Mouse (Mus musculus): ENCODE measurements around the gene Lelp1. TPM values are rescaled to one million over a fixed set of nuclear protein-coding genes. Genes with fewer than 3 reads are reported as not detected.

The Lelp1 gene
- polyA plus RNA-seq (2014; fragmentation: Nextera tagmentation; extraction: Ambion mirVana), result not detected in 2 replicates

- no peak for DNase-seq (ENCODE audit: low spot score)
Measured at GRCm38 (mm10) chr3:92142644-92143043, at the start of gene Lelp1. Gene Lelp1 (minus strand): TSS chr3:92142744.

GRCm38 (mm10) chr3:92176880-92177279, 34.3 kb upstream of the Lelp1 start:
- ATAC-seq (ENCODE audit: low FRiP score) (no peak), DNase-seq (ENCODE audit: low spot score) (no peak)
- H3K9ac ChIP-seq (ENCODE audit: low read depth, low read length), result no peak overlapping the region
- no peaks in the 10 kb centered on the region for H3K27me3 ChIP-seq (ENCODE audit: control insufficient read depth, insufficient read depth, low read length)
- no peaks in the 10 kb centered on the region for H3K4me1 ChIP-seq (replicated peaks; ENCODE audit: control insufficient read depth, insufficient read depth, low read length)
- no peaks in the 10 kb centered on the region for H3K36me3 ChIP-seq (ENCODE audit: control insufficient read depth, insufficient read depth, low read length)
- no peaks in the 10 kb centered on the region for H3K9me3 ChIP-seq (ENCODE audit: control insufficient read depth, low read length)
- 86% methylated on average over 1 of the region's 1 CpGs for WGBS
- no peak overlapping the region for H3K4me3 ChIP-seq (ENCODE audit: low read depth, low read length)
- H3K4me2 ChIP-seq (replicated peaks; ENCODE audit: low read depth, low read length), result no peak overlapping the region
- no peak overlapping the region for H3K27ac ChIP-seq (ENCODE audit: low read depth, low read length)

More at GRCm38 (mm10) chr3:92142644-92143043, at the start of gene Lelp1:
- 100% methylated on average over 1 of the region's 1 CpGs for WGBS
- Histone ChIP-seq H3K4me1 (replicated peaks; ENCODE audit: control insufficient read depth, insufficient read depth, low read length) (no peaks in the 10 kb centered on the region), H3K9ac (ENCODE audit: low read depth, low read length) (no peak within 1 kb of the TSS), H3K9me3 (ENCODE audit: control insufficient read depth, low read length) (no peaks in the 10 kb centered on the region), H3K4me2 (replicated peaks; ENCODE audit: low read depth, low read length) (no peak within 1 kb of the TSS), H3K27me3 (ENCODE audit: control insufficient read depth, insufficient read depth, low read length) (no peaks in the 10 kb centered on the region), H3K36me3 (ENCODE audit: control insufficient read depth, insufficient read depth, low read length) (no peaks in the 10 kb centered on the region), H3K27ac (ENCODE audit: low read depth, low read length) (no peak within 1 kb of the TSS), H3K4me3 (ENCODE audit: low read depth, low read length) (no peak within 1 kb of the TSS)
- no peak for ATAC-seq (ENCODE audit: low FRiP score)

GRCm38 (mm10) chr3:92169847-92170246, 27.3 kb upstream of the Lelp1 start:
- no peaks in the 10 kb centered on the region for H3K36me3 ChIP-seq (ENCODE audit: control insufficient read depth, insufficient read depth, low read length)
- no peak overlapping the region for H3K9ac ChIP-seq (ENCODE audit: low read depth, low read length)
- ATAC-seq (ENCODE audit: low FRiP score), result no peak
- no peaks in the 10 kb centered on the region for H3K9me3 ChIP-seq (ENCODE audit: control insufficient read depth, low read length)
- no peak overlapping the region for H3K4me3 ChIP-seq (ENCODE audit: low read depth, low read length)
- H3K4me1 ChIP-seq (replicated peaks; ENCODE audit: control insufficient read depth, insufficient read depth, low read length), result no peaks in the 10 kb centered on the region
- H3K27me3 ChIP-seq (ENCODE audit: control insufficient read depth, insufficient read depth, low read length), result no peaks in the 10 kb centered on the region
- no peak overlapping the region for H3K27ac ChIP-seq (ENCODE audit: low read depth, low read length)
- WGBS, result 86% methylated on average over 3 of the region's 3 CpGs
- no peak overlapping the region for H3K4me2 ChIP-seq (replicated peaks; ENCODE audit: low read depth, low read length)
- no peak for DNase-seq (ENCODE audit: low spot score)

- H3K27ac ChIP-seq (ENCODE audit: low read depth, low read length), result no peak overlapping the region
- no peak overlapping the region for H3K4me3 ChIP-seq (ENCODE audit: low read depth, low read length)
- no peaks in the 10 kb centered on the region for H3K27me3 ChIP-seq (ENCODE audit: control insufficient read depth, insufficient read depth, low read length)
- H3K4me2 ChIP-seq (replicated peaks; ENCODE audit: low read depth, low read length), result no peak overlapping the region
- no peak for ATAC-seq (ENCODE audit: low FRiP score)
- peak; percentile 78 for DNase-seq (ENCODE audit: low spot score)
- no peak overlapping the region for H3K9ac ChIP-seq (ENCODE audit: low read depth, low read length)
- no peaks in the 10 kb centered on the region for H3K36me3 ChIP-seq (ENCODE audit: control insufficient read depth, insufficient read depth, low read length)
- no peaks in the 10 kb centered on the region for H3K9me3 ChIP-seq (ENCODE audit: control insufficient read depth, low read length)
- no peaks in the 10 kb centered on the region for H3K4me1 ChIP-seq (replicated peaks; ENCODE audit: control insufficient read depth, insufficient read depth, low read length)
Measured at GRCm38 (mm10) chr3:92153322-92153721, 10.8 kb upstream of the Lelp1 start.

GRCm38 (mm10) chr3:92150631-92151277, 8.2 kb upstream of the Lelp1 start:
- no peak overlapping the region for H3K4me2 ChIP-seq (replicated peaks; ENCODE audit: low read depth, low read length)
- DNase-seq (ENCODE audit: low spot score) (peak; percentile 80), ATAC-seq (ENCODE audit: low FRiP score) (peak; percentile 93)
- 27% methylated on average over 8 of the region's 8 CpGs for WGBS
- H3K9me3 ChIP-seq (ENCODE audit: control insufficient read depth, low read length), result no peaks in the 10 kb centered on the region
- H3K9ac ChIP-seq (ENCODE audit: low read depth, low read length), result no peak overlapping the region
- no peaks in the 10 kb centered on the region for H3K27me3 ChIP-seq (ENCODE audit: control insufficient read depth, insufficient read depth, low read length)
- H3K4me1 ChIP-seq (replicated peaks; ENCODE audit: control insufficient read depth, insufficient read depth, low read length), result no peaks in the 10 kb centered on the region
- H3K27ac ChIP-seq (ENCODE audit: low read depth, low read length), result no peak overlapping the region
- no peaks in the 10 kb centered on the region for H3K36me3 ChIP-seq (ENCODE audit: control insufficient read depth, insufficient read depth, low read length)
- no peak overlapping the region for H3K4me3 ChIP-seq (ENCODE audit: low read depth, low read length)

- no peaks in the 10 kb centered on the region for H3K27me3 ChIP-seq (ENCODE audit: control insufficient read depth, insufficient read depth, low read length)
- no peaks in the 10 kb centered on the region for H3K4me1 ChIP-seq (replicated peaks; ENCODE audit: control insufficient read depth, insufficient read depth, low read length)
- H3K9me3 ChIP-seq (ENCODE audit: control insufficient read depth, low read length), result no peaks in the 10 kb centered on the region
- no peak overlapping the region for H3K27ac ChIP-seq (ENCODE audit: low read depth, low read length)
- H3K36me3 ChIP-seq (ENCODE audit: control insufficient read depth, insufficient read depth, low read length), result no peaks in the 10 kb centered on the region
- no peak overlapping the region for H3K4me3 ChIP-seq (ENCODE audit: low read depth, low read length)
- ATAC-seq (ENCODE audit: low FRiP score) (no peak), DNase-seq (ENCODE audit: low spot score) (no peak)
- no peak overlapping the region for H3K9ac ChIP-seq (ENCODE audit: low read depth, low read length)
- 79% methylated on average over 5 of the region's 5 CpGs for WGBS
- H3K4me2 ChIP-seq (replicated peaks; ENCODE audit: low read depth, low read length), result no peak overlapping the region
Measured at GRCm38 (mm10) chr3:92147913-92148312, 5.4 kb upstream of the Lelp1 start.

- H3K4me3 ChIP-seq (ENCODE audit: low read depth, low read length), result no peak overlapping the region
- no peaks in the 10 kb centered on the region for H3K36me3 ChIP-seq (ENCODE audit: control insufficient read depth, insufficient read depth, low read length)
- no peaks in the 10 kb centered on the region for H3K9me3 ChIP-seq (ENCODE audit: control insufficient read depth, low read length)
- no peak for DNase-seq (ENCODE audit: low spot score)
- no peaks in the 10 kb centered on the region for H3K4me1 ChIP-seq (replicated peaks; ENCODE audit: control insufficient read depth, insufficient read depth, low read length)
- H3K4me2 ChIP-seq (replicated peaks; ENCODE audit: low read depth, low read length), result no peak overlapping the region
- H3K27me3 ChIP-seq (ENCODE audit: control insufficient read depth, insufficient read depth, low read length), result no peaks in the 10 kb centered on the region
- ATAC-seq (ENCODE audit: low FRiP score), result no peak
- H3K9ac ChIP-seq (ENCODE audit: low read depth, low read length), result no peak overlapping the region
- 44% methylated on average over 2 of the region's 2 CpGs for WGBS
- no peak overlapping the region for H3K27ac ChIP-seq (ENCODE audit: low read depth, low read length)
Measured at GRCm38 (mm10) chr3:92147420-92147819, 4.9 kb upstream of the Lelp1 start.

- Histone ChIP-seq H3K9me3 (ENCODE audit: control insufficient read depth, low read length) (no peaks in the 10 kb centered on the region), H3K4me2 (replicated peaks; ENCODE audit: low read depth, low read length) (no peak within 1 kb of the TSS), H3K4me3 (ENCODE audit: low read depth, low read length) (no peak within 1 kb of the TSS), H3K27me3 (ENCODE audit: control insufficient read depth, insufficient read depth, low read length) (no peaks in the 10 kb centered on the region), H3K9ac (ENCODE audit: low read depth, low read length) (no peak within 1 kb of the TSS), H3K27ac (ENCODE audit: low read depth, low read length) (no peak within 1 kb of the TSS), H3K36me3 (ENCODE audit: control insufficient read depth, insufficient read depth, low read length) (no peaks in the 10 kb centered on the region), H3K4me1 (replicated peaks; ENCODE audit: control insufficient read depth, insufficient read depth, low read length) (no peaks in the 10 kb centered on the region)
- ATAC-seq (ENCODE audit: low FRiP score) (no peak), DNase-seq (ENCODE audit: low spot score) (no peak)
- 89% methylated on average over 5 of the region's 5 CpGs for WGBS
Measured at GRCm38 (mm10) chr3:92123847-92124246, 18.7 kb downstream of the Lelp1 start, which contains the start of gene Prr9. Gene Prr9 (minus strand): TSS chr3:92123947.

- Histone ChIP-seq H3K27ac (ENCODE audit: low read depth, low read length) (no peak overlapping the region), H3K4me1 (replicated peaks; ENCODE audit: control insufficient read depth, insufficient read depth, low read length) (no peaks in the 10 kb centered on the region), H3K36me3 (ENCODE audit: control insufficient read depth, insufficient read depth, low read length) (no peaks in the 10 kb centered on the region), H3K4me3 (ENCODE audit: low read depth, low read length) (no peak overlapping the region), H3K9ac (ENCODE audit: low read depth, low read length) (no peak overlapping the region), H3K27me3 (ENCODE audit: control insufficient read depth, insufficient read depth, low read length) (no peaks in the 10 kb centered on the region), H3K9me3 (ENCODE audit: control insufficient read depth, low read length) (no peaks in the 10 kb centered on the region), H3K4me2 (replicated peaks; ENCODE audit: low read depth, low read length) (no peak overlapping the region)
- ATAC-seq (ENCODE audit: low FRiP score) (no peak), DNase-seq (ENCODE audit: low spot score) (no peak)
- 88% methylated on average over 3 of the region's 3 CpGs for WGBS
Measured at GRCm38 (mm10) chr3:92120902-92121301, 21.6 kb downstream of the Lelp1 start.

Data from hindbrain, embryonic 11.5 days (tissue).